Mouse (Mus musculus): ENCODE measurements around the gene Gng12. TPM values are rescaled to one million over a fixed set of nuclear protein-coding genes. Genes with fewer than 3 reads are reported as not detected.

Gng12 gene
- polyA plus RNA-seq, 1 experiment from 2014 or later: 130 TPM

GRCm38 (mm10) chr6:66967788-66968187 is 71.6 kb downstream of the Gng12 start:
- Histone ChIP-seq H3K36me3 (ENCODE audit: control insufficient read depth, insufficient read depth, low read length) (no peaks in the 10 kb centered on the region), H3K4me2 (replicated peaks; ENCODE audit: low read depth, low read length) (no peak overlapping the region), H3K9me3 (ENCODE audit: control insufficient read depth, low read depth, low read length) (no peaks in the 10 kb centered on the region), H3K27me3 (ENCODE audit: control insufficient read depth, insufficient read depth, low read length) (no peaks in the 10 kb centered on the region), H3K4me3 (ENCODE audit: low read depth, low read length) (no peak overlapping the region), H3K27ac (ENCODE audit: low read length) (no peak overlapping the region), H3K4me1 (ENCODE audit: control insufficient read depth, insufficient read depth, low read length) (peaks cover 8% of the 10 kb centered on the region), H3K9ac (replicated peaks; ENCODE audit: low read depth, low read length) (no peak overlapping the region)
- WGBS: 43% methylated on average over 2 of the region's 2 CpGs
- ATAC-seq (ENCODE audit: insufficient number of reproducible peaks, insufficient read depth, low FRiP score, low read depth): no peak

- 72% methylated on average over 3 of the region's 3 CpGs for WGBS
These were observed 73.2 kb downstream of the Gng12 start for GRCm38 (mm10) chr6:66969446-66969845.

GRCm38 (mm10) chr6:66972300-66972699 is 76.1 kb downstream of the Gng12 start:
- ATAC-seq (ENCODE audit: insufficient number of reproducible peaks, insufficient read depth, low FRiP score, low read depth): no peak
- Histone ChIP-seq H3K4me3 (ENCODE audit: low read depth, low read length) (no peak overlapping the region), H3K27me3 (ENCODE audit: control insufficient read depth, insufficient read depth, low read length) (no peaks in the 10 kb centered on the region), H3K4me1 (ENCODE audit: control insufficient read depth, insufficient read depth, low read length) (peaks cover 4% of the 10 kb centered on the region; the same call in 1 of the 2 replicates), H3K9ac (replicated peaks; ENCODE audit: low read depth, low read length) (no peak overlapping the region), H3K9me3 (ENCODE audit: control insufficient read depth, low read depth, low read length) (no peaks in the 10 kb centered on the region), H3K36me3 (ENCODE audit: control insufficient read depth, insufficient read depth, low read length) (no peaks in the 10 kb centered on the region), H3K27ac (ENCODE audit: low read length) (no peak overlapping the region), H3K4me2 (replicated peaks; ENCODE audit: low read depth, low read length) (no peak overlapping the region)
- 80% methylated on average over 8 of the region's 8 CpGs for WGBS

More at GRCm38 (mm10) chr6:66969446-66969845, 73.2 kb downstream of the Gng12 start:
- H3K27ac ChIP-seq (ENCODE audit: low read length): no peak overlapping the region
- no peak for ATAC-seq (ENCODE audit: insufficient number of reproducible peaks, insufficient read depth, low FRiP score, low read depth)
- H3K27me3 ChIP-seq (ENCODE audit: control insufficient read depth, insufficient read depth, low read length): no peaks in the 10 kb centered on the region
- no peaks in the 10 kb centered on the region for H3K9me3 ChIP-seq (ENCODE audit: control insufficient read depth, low read depth, low read length)
- H3K9ac ChIP-seq (replicated peaks; ENCODE audit: low read depth, low read length): no peak overlapping the region
- peaks cover 4% of the 10 kb centered on the region; the same call in 1 of the 2 replicates for H3K4me1 ChIP-seq (ENCODE audit: control insufficient read depth, insufficient read depth, low read length)
- H3K4me3 ChIP-seq (ENCODE audit: low read depth, low read length): no peak overlapping the region
- H3K4me2 ChIP-seq (replicated peaks; ENCODE audit: low read depth, low read length): no peak overlapping the region
- H3K36me3 ChIP-seq (ENCODE audit: control insufficient read depth, insufficient read depth, low read length): no peaks in the 10 kb centered on the region

DNA sequence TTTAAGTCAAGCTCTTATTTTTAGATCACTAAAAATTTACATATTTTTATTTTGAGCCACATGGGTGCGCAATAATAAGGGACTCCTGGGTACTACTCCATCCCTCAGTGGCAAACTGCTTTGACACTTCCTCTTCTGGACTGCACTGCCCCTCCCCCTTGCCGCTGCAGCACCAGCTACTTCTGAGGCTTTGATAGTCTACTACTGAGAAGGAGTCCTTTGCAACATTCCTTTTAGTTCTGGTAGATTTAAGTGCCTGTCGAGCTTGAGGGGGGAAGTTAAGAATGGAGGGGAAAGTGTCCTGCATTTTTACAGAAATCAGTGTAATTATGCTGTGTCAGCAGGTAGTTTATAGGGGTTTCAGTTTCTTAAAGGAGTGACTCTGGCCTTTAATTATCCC is 77.0 kb downstream of the Gng12 start:
- Histone ChIP-seq H3K9ac (replicated peaks; ENCODE audit: low read depth, low read length) (no peak overlapping the region), H3K27me3 (ENCODE audit: control insufficient read depth, insufficient read depth, low read length) (no peaks in the 10 kb centered on the region), H3K4me3 (ENCODE audit: low read depth, low read length) (no peak overlapping the region), H3K4me1 (ENCODE audit: control insufficient read depth, insufficient read depth, low read length) (no peaks in the 10 kb centered on the region), H3K4me2 (replicated peaks; ENCODE audit: low read depth, low read length) (no peak overlapping the region), H3K9me3 (ENCODE audit: control insufficient read depth, low read depth, low read length) (no peaks in the 10 kb centered on the region), H3K36me3 (ENCODE audit: control insufficient read depth, insufficient read depth, low read length) (no peaks in the 10 kb centered on the region), H3K27ac (ENCODE audit: low read length) (no peak overlapping the region)
- ATAC-seq (ENCODE audit: insufficient number of reproducible peaks, insufficient read depth, low FRiP score, low read depth): no peak
- WGBS: 29% methylated on average over 3 of the region's 3 CpGs

GRCm38 (mm10) chr6:66975522-66975921 is 79.3 kb downstream of the Gng12 start:
- no peak overlapping the region for H3K27ac ChIP-seq (ENCODE audit: low read length)
- no peak overlapping the region for H3K4me3 ChIP-seq (ENCODE audit: low read depth, low read length)
- H3K36me3 ChIP-seq (ENCODE audit: control insufficient read depth, insufficient read depth, low read length): no peaks in the 10 kb centered on the region

DNA sequence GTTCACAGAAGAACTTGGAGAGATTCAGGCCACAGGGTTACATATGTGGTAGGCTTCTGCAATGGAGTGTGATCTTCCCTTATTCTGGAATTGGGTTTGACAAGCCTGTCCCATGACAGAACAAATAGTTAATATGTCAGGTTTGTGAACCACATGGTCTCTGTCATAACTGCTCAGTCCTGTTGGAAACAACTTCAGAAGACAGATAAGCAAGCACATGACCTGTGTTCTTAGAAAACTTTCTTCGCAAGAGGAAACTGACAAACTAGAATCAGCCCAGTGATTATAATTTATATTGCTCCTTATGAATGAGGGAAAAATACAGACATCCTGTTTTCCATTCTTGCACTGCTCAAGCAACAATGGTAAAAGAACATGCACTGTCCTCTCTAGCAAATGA is 83.0 kb downstream of the Gng12 start:
- H3K4me1 ChIP-seq (ENCODE audit: control insufficient read depth, insufficient read depth, low read length): no peaks in the 10 kb centered on the region
- no peaks in the 10 kb centered on the region for H3K27me3 ChIP-seq (ENCODE audit: control insufficient read depth, insufficient read depth, low read length)
- H3K4me3 ChIP-seq (ENCODE audit: low read depth, low read length): no peak overlapping the region
- H3K4me2 ChIP-seq (replicated peaks; ENCODE audit: low read depth, low read length): no peak overlapping the region
- no peaks in the 10 kb centered on the region for H3K36me3 ChIP-seq (ENCODE audit: control insufficient read depth, insufficient read depth, low read length)
- 67% methylated on average over 1 of the region's 1 CpGs for WGBS
- no peak for ATAC-seq (ENCODE audit: insufficient number of reproducible peaks, insufficient read depth, low FRiP score, low read depth)
- H3K9me3 ChIP-seq (ENCODE audit: control insufficient read depth, low read depth, low read length): no peaks in the 10 kb centered on the region
- H3K9ac ChIP-seq (replicated peaks; ENCODE audit: low read depth, low read length): no peak overlapping the region
- H3K27ac ChIP-seq (ENCODE audit: low read length): no peak overlapping the region

More at GRCm38 (mm10) chr6:66975522-66975921, 79.3 kb downstream of the Gng12 start:
- H3K27me3 ChIP-seq (ENCODE audit: control insufficient read depth, insufficient read depth, low read length): no peaks in the 10 kb centered on the region
- H3K4me2 ChIP-seq (replicated peaks; ENCODE audit: low read depth, low read length): no peak overlapping the region
- WGBS: 88% methylated on average over 4 of the region's 4 CpGs
- no peak for ATAC-seq (ENCODE audit: insufficient number of reproducible peaks, insufficient read depth, low FRiP score, low read depth)
- no peaks in the 10 kb centered on the region for H3K4me1 ChIP-seq (ENCODE audit: control insufficient read depth, insufficient read depth, low read length)
- no peak overlapping the region for H3K9ac ChIP-seq (replicated peaks; ENCODE audit: low read depth, low read length)
- no peaks in the 10 kb centered on the region for H3K9me3 ChIP-seq (ENCODE audit: control insufficient read depth, low read depth, low read length)

- 77% methylated on average over 4 of the region's 4 CpGs for WGBS
These were observed 83.8 kb downstream of the Gng12 start for GRCm38 (mm10) chr6:66980040-66980439.

DNA sequence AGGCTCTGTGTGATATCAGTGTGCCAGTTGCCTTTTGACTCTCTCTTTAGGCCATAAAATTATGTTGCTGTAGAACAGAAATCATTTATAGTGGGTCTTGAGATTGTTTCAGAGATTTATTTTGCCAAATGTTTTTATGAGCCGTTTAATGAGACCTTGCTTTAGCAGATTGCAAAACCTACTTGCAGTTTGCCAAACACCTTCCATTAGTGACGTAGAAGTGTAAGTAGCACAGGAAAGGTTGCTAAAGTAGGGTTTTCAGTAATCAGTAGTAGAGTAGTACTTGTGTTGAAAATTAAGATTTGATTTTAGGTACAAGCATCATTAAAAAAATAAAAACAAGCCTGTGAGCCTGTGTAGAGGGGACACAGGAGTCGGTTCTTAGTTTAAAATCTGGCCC is 85.2 kb downstream of the Gng12 start:
- Histone ChIP-seq H3K36me3 (ENCODE audit: control insufficient read depth, insufficient read depth, low read length) (no peaks in the 10 kb centered on the region), H3K27ac (ENCODE audit: low read length) (no peak overlapping the region), H3K9ac (replicated peaks; ENCODE audit: low read depth, low read length) (no peak overlapping the region), H3K9me3 (ENCODE audit: control insufficient read depth, low read depth, low read length) (no peaks in the 10 kb centered on the region), H3K4me1 (ENCODE audit: control insufficient read depth, insufficient read depth, low read length) (0 out of 2 replicates have a peak, but pooled peaks cover 4% of the 10 kb centered on the region), H3K4me3 (ENCODE audit: low read depth, low read length) (no peak overlapping the region), H3K4me2 (replicated peaks; ENCODE audit: low read depth, low read length) (no peak overlapping the region), H3K27me3 (ENCODE audit: control insufficient read depth, insufficient read depth, low read length) (no peaks in the 10 kb centered on the region)
- ATAC-seq (ENCODE audit: insufficient number of reproducible peaks, insufficient read depth, low FRiP score, low read depth): no peak
- 85% methylated on average over 3 of the region's 3 CpGs for WGBS

More at GRCm38 (mm10) chr6:66980040-66980439, 83.8 kb downstream of the Gng12 start:
- no peak for ATAC-seq (ENCODE audit: insufficient number of reproducible peaks, insufficient read depth, low FRiP score, low read depth)
- Histone ChIP-seq H3K4me2 (replicated peaks; ENCODE audit: low read depth, low read length) (no peak overlapping the region), H3K27ac (ENCODE audit: low read length) (no peak overlapping the region), H3K4me3 (ENCODE audit: low read depth, low read length) (no peak overlapping the region), H3K36me3 (ENCODE audit: control insufficient read depth, insufficient read depth, low read length) (no peaks in the 10 kb centered on the region), H3K4me1 (ENCODE audit: control insufficient read depth, insufficient read depth, low read length) (0 out of 2 replicates have a peak, but pooled peaks cover 4% of the 10 kb centered on the region), H3K9me3 (ENCODE audit: control insufficient read depth, low read depth, low read length) (no peaks in the 10 kb centered on the region), H3K27me3 (ENCODE audit: control insufficient read depth, insufficient read depth, low read length) (no peaks in the 10 kb centered on the region), H3K9ac (replicated peaks; ENCODE audit: low read depth, low read length) (no peak overlapping the region)

GRCm38 (mm10) chr6:66981864-66982263 is 85.7 kb downstream of the Gng12 start:
- Histone ChIP-seq H3K36me3 (ENCODE audit: control insufficient read depth, insufficient read depth, low read length) (no peaks in the 10 kb centered on the region), H3K4me2 (replicated peaks; ENCODE audit: low read depth, low read length) (no peak overlapping the region), H3K9me3 (ENCODE audit: control insufficient read depth, low read depth, low read length) (no peaks in the 10 kb centered on the region), H3K27ac (ENCODE audit: low read length) (no peak overlapping the region), H3K9ac (replicated peaks; ENCODE audit: low read depth, low read length) (no peak overlapping the region), H3K27me3 (ENCODE audit: control insufficient read depth, insufficient read depth, low read length) (no peaks in the 10 kb centered on the region), H3K4me1 (ENCODE audit: control insufficient read depth, insufficient read depth, low read length) (0 out of 2 replicates have a peak, but pooled peaks cover 4% of the 10 kb centered on the region), H3K4me3 (ENCODE audit: low read depth, low read length) (no peak overlapping the region)
- whole genome bisulfite sequencing: 80% methylated on average over 1 of the region's 1 CpGs
- no peak for ATAC-seq (ENCODE audit: insufficient number of reproducible peaks, insufficient read depth, low FRiP score, low read depth)
